Mouse (Mus musculus): ENCODE results near the gene Lyzl6. TPM values are rescaled to one million over a fixed set of nuclear protein-coding genes. Genes with fewer than 3 reads are reported as not detected.

Gene Lyzl6
- polyA plus RNA-seq, 1 experiment from 2014 or later, result not detected

DNA sequence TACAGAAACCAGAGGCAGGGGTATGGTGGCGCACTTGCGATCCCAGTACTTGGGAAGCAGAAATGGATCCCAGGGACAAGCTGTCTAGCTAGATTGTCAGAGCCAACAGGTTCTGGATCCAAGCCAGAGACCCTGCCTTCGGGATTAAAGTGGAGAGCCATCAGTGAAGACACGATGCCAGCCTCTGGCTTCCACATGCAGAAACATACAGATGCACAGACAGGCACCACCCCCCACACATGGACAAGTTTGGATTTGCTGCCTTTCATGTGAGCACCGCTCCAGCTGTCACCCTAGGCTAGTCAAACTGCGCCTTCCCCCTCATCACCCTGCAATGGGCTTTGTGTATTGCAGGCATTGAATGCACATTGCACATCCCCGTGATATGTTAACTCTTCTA lies 19.5 kb upstream of the Lyzl6 start:
- no peak for ATAC-seq
- H3K9me3 ChIP-seq (replicated peaks), result no peaks in the 10 kb centered on the region
- no peak overlapping the region for H3K27ac ChIP-seq
- H3K9ac ChIP-seq, result no peak overlapping the region
- H3K4me2 ChIP-seq, result no peak overlapping the region
- no peaks in the 10 kb centered on the region for H3K36me3 ChIP-seq
- H3K4me1 ChIP-seq, result no peaks in the 10 kb centered on the region
- no peak overlapping the region for H3K4me3 ChIP-seq
- 71% methylated on average over 7 of the region's 7 CpGs for WGBS (ENCODE audit: insufficient replicate concordance)
- peaks cover 34% of the 10 kb centered on the region for H3K27me3 ChIP-seq (replicated peaks)

DNA sequence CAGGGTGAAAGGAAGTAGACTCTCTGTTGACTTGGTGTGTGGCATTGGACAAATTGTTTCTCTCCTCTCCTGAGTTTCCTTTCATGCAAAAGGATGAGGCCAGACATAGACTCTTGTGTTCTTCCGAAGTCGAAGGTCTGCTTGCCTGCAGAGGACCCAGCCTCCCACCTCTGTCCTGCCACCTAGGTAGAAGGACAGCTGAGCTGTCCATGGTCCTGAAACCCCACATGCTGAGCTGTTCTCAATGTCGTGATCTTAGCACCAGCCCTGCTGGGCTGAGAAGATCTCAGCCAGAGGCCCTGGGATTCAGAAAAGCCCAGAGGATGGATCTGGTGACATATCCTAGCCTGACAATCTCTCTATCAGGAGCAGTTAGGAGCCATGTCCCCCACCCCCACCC lies 17.8 kb upstream of the Lyzl6 start:
- ATAC-seq, result no peak
- H3K27me3 ChIP-seq (replicated peaks), result peaks cover 44% of the 10 kb centered on the region
- no peaks in the 10 kb centered on the region for H3K4me1 ChIP-seq
- no peak overlapping the region for H3K9ac ChIP-seq
- no peak overlapping the region for H3K4me3 ChIP-seq
- no peak overlapping the region for H3K27ac ChIP-seq
- H3K4me2 ChIP-seq, result no peak overlapping the region
- no peaks in the 10 kb centered on the region for H3K9me3 ChIP-seq (replicated peaks)
- H3K36me3 ChIP-seq, result no peaks in the 10 kb centered on the region
- 8% methylated on average over 3 of the region's 3 CpGs for WGBS (ENCODE audit: insufficient replicate concordance)

- no peak overlapping the region for H3K27ac ChIP-seq
- no peak overlapping the region for H3K4me2 ChIP-seq
- no peaks in the 10 kb centered on the region for H3K36me3 ChIP-seq
- H3K27me3 ChIP-seq (replicated peaks), result peaks cover 75% of the 10 kb centered on the region
- H3K4me3 ChIP-seq, result no peak overlapping the region
- H3K4me1 ChIP-seq, result 0 out of 2 replicates have a peak, but pooled peaks cover 9% of the 10 kb centered on the region
- H3K9ac ChIP-seq, result no peak overlapping the region
- no peaks in the 10 kb centered on the region for H3K9me3 ChIP-seq (replicated peaks)
- WGBS (ENCODE audit: insufficient replicate concordance), result 65% methylated on average over 10 of the region's 10 CpGs
- ATAC-seq, result no peak
Observed at GRCm38 (mm10) chr11:103653359-103653965, 14.8 kb upstream of the Lyzl6 start.

GRCm38 (mm10) chr11:103651426-103651825 lies 12.7 kb upstream of the Lyzl6 start:
- no peaks in the 10 kb centered on the region for H3K9me3 ChIP-seq (replicated peaks)
- no peak overlapping the region for H3K4me3 ChIP-seq
- 0 out of 2 replicates have a peak, but pooled peaks cover 9% of the 10 kb centered on the region for H3K4me1 ChIP-seq
- no peak overlapping the region for H3K27ac ChIP-seq
- no peaks in the 10 kb centered on the region for H3K36me3 ChIP-seq
- H3K4me2 ChIP-seq, result no peak overlapping the region
- no peak overlapping the region for H3K9ac ChIP-seq
- H3K27me3 ChIP-seq (replicated peaks), result peaks cover 95% of the 10 kb centered on the region
- WGBS (ENCODE audit: insufficient replicate concordance), result 60% methylated on average over 6 of the region's 6 CpGs
- no peak for ATAC-seq

DNA sequence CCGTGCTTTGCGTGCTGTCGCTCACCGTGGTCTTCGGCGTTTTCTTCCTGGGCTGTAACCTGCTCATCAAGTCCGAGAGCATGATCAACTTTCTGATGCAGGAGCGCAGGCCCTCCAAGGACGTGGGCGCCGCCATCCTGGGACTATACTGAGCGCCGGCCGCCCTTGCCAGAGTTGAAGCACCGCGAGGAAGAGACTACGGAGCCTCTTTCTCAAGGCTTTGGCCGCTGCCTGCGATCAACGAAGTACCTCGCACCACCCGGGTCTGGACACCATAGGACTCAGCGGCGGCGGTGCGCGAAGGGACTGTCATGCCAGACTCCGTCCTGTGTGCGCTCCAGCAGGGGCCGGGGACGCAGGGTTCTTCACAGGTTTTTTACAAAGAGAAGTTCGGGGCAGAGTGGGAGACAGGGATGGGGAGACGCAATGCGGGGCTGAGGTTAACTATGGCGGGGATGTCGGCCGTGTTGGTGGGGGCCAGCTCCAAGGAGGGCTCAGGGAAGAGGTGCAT lies 11.3 kb upstream of the Lyzl6 start:
- H3K9ac ChIP-seq, result no peak overlapping the region
- no peak for ATAC-seq
- 0 out of 2 replicates have a peak, but pooled peaks cover 9% of the 10 kb centered on the region for H3K4me1 ChIP-seq
- no peaks in the 10 kb centered on the region for H3K9me3 ChIP-seq (replicated peaks)
- WGBS (ENCODE audit: insufficient replicate concordance), result 5% methylated on average over 37 of the region's 37 CpGs
- peak overlapping the region; percentile 54 for H3K4me2 ChIP-seq
- peaks cover 98% of the 10 kb centered on the region for H3K27me3 ChIP-seq (replicated peaks)
- H3K27ac ChIP-seq, result no peak overlapping the region
- no peaks in the 10 kb centered on the region for H3K36me3 ChIP-seq
- peak overlapping the region; percentile 26 for H3K4me3 ChIP-seq

DNA sequence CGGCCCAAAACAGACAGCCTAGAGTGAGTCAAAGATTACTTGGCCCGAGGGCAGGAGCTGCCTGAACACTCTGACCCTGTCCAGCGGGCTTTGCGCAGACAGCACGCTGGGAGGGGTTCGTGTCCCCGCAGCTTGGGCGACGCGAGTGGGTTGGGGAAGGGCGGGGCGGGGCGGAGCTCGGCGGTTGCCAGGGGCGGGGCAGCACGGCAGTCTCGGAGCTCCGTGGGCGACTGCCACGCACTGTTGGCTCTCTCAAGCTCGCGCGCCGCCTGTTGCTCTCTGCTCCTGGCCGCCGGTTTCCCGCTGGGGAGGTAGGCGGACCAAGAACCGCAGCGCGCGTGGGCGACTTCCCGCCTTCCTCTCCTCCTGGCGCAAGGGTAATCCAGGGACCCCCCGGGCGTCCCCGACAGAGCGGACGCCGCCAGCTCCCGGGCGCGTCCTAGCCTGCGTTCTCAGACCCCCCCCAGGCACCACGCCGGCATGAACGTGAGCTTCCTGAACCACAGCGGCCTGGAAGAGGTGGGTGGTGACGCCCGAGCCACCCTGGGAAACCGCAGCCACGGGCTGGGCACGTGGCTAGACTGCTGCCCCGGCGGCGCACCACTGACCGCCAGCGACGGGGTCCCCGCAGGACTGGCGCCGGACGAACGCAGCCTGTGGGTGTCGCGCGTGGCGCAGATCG lies 10.8 kb upstream of the Lyzl6 start, which contains the start of gene Rprml:
TSS of gene Rprml (plus strand) at position 270 of the 682 bp plus-strand sequence.
- no peaks in the 10 kb centered on the region for H3K36me3 ChIP-seq
- WGBS (ENCODE audit: insufficient replicate concordance), result 2% methylated on average over 64 of the region's 71 CpGs
- no peak within 1 kb of the TSS for H3K9ac ChIP-seq
- no peak within 1 kb of the TSS for H3K27ac ChIP-seq
- H3K9me3 ChIP-seq (replicated peaks), result no peaks in the 10 kb centered on the region
- peak within 1 kb of the TSS; percentile 54 for H3K4me2 ChIP-seq
- H3K4me3 ChIP-seq, result peak within 1 kb of the TSS; percentile 26
- no peak for ATAC-seq
- H3K27me3 ChIP-seq (replicated peaks), result peaks cover 92% of the 10 kb centered on the region
- 0 out of 2 replicates have a peak, but pooled peaks cover 9% of the 10 kb centered on the region for H3K4me1 ChIP-seq

- Histone ChIP-seq H3K9me3 (replicated peaks) (no peaks in the 10 kb centered on the region), H3K27me3 (replicated peaks) (peaks cover 88% of the 10 kb centered on the region), H3K4me1 (0 out of 2 replicates have a peak, but pooled peaks cover 9% of the 10 kb centered on the region), H3K4me2 (no peak overlapping the region), H3K27ac (no peak overlapping the region), H3K9ac (no peak overlapping the region), H3K36me3 (no peaks in the 10 kb centered on the region), H3K4me3 (no peak overlapping the region)
- 37% methylated on average over 7 of the region's 7 CpGs for WGBS (ENCODE audit: insufficient replicate concordance)
- no peak for ATAC-seq
Observed at GRCm38 (mm10) chr11:103648656-103649055, 10.0 kb upstream of the Lyzl6 start.

DNA sequence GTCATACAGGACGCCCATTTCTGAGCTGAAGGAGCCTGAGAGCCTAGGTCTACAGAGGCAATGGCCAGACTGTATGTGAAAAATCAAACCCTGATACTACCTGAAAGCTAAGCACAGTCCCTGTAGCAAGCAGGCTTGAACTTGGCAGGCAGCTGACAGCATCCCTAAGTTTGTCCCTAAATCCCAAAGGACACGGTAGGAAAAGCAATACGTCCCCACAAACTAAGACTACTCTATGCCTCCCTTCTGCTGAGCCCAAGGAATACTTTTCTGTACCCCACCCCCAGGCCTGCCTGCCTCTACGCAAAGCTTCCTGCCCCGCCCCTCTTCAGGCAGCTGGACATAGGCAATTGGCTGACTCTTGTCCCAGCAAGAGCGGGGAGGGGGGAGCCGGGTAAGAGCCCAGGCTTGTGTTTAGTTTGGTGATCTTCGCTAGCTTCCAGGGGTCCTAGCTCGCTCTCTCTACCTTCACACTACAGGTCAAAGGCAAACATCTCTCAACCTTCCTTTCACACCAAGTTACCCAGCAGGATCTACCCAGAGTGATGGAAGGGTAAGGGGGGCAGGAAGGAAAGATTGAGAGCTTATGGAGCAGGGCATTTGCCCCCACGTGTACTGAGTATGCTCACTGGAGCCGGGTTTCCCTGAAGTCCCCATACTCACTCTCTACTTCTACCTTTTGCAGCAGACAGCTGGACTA lies 9.4 kb upstream of the Lyzl6 start:
- 10% methylated on average over 11 of the region's 11 CpGs for WGBS (ENCODE audit: insufficient replicate concordance)
- H3K27me3 ChIP-seq (replicated peaks), result peaks cover 88% of the 10 kb centered on the region
- ATAC-seq, result no peak

DNA sequence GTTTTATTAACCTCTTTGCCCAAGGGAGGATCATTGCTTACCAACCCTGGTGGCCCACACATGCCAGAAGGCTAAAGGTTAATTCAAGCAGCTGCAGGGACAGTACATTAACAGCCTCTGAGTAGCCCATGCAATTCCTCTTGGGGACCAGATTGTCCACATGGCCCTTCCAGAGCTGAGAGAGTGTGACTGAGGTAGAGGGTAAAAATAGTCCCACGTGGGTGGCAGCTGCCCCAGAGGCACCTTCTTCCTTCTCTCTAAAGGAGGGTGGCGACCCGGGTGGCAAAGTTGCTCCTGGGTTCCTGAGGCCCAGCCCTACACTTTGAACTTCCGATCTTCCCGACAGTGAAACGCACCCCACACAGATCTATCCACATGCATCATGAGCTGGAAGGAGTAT lies 7.6 kb upstream of the Lyzl6 start:
- H3K4me2 ChIP-seq, result no peak overlapping the region
- no peak overlapping the region for H3K4me3 ChIP-seq
- H3K9ac ChIP-seq, result no peak overlapping the region
- H3K9me3 ChIP-seq (replicated peaks), result no peaks in the 10 kb centered on the region
- H3K4me1 ChIP-seq, result 0 out of 2 replicates have a peak, but pooled peaks cover 9% of the 10 kb centered on the region
- H3K36me3 ChIP-seq, result no peaks in the 10 kb centered on the region
- WGBS (ENCODE audit: insufficient replicate concordance), result 72% methylated on average over 6 of the region's 6 CpGs
- H3K27me3 ChIP-seq (replicated peaks), result peaks cover 78% of the 10 kb centered on the region
- H3K27ac ChIP-seq, result no peak overlapping the region
- no peak for ATAC-seq

More for the DNA sequence above, 9.4 kb upstream of the Lyzl6 start:
- H3K4me3 ChIP-seq, result no peak overlapping the region
- no peak overlapping the region for H3K4me2 ChIP-seq
- 0 out of 2 replicates have a peak, but pooled peaks cover 9% of the 10 kb centered on the region for H3K4me1 ChIP-seq
- no peaks in the 10 kb centered on the region for H3K36me3 ChIP-seq
- H3K9ac ChIP-seq, result no peak overlapping the region
- no peaks in the 10 kb centered on the region for H3K9me3 ChIP-seq (replicated peaks)
- H3K27ac ChIP-seq, result no peak overlapping the region

DNA sequence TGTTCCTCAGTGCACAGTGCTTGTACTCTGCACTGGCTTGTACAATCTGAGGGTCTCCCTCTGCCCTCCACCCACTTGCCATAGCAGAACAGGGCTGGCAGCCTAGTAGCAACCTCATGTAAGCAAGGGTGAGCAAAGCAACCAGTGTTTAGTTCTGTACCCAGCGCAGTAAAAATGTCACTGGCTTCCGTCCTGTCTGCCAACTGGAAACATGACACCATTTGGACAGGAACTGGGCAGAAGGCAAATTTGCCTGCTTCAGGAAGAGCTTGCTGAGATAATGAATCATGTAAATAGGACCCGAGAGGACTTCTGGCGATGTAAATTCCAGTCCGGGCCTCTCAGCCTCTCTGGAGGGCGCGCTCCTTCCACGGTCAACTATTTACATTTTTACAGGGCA lies 7.0 kb upstream of the Lyzl6 start:
- 65% methylated on average over 8 of the region's 8 CpGs for WGBS (ENCODE audit: insufficient replicate concordance)
- ATAC-seq, result no peak
- Histone ChIP-seq H3K9me3 (replicated peaks) (no peaks in the 10 kb centered on the region), H3K9ac (no peak overlapping the region), H3K4me3 (no peak overlapping the region), H3K4me1 (0 out of 2 replicates have a peak, but pooled peaks cover 9% of the 10 kb centered on the region), H3K4me2 (no peak overlapping the region), H3K36me3 (no peaks in the 10 kb centered on the region), H3K27ac (no peak overlapping the region), H3K27me3 (replicated peaks) (peaks cover 74% of the 10 kb centered on the region)

DNA sequence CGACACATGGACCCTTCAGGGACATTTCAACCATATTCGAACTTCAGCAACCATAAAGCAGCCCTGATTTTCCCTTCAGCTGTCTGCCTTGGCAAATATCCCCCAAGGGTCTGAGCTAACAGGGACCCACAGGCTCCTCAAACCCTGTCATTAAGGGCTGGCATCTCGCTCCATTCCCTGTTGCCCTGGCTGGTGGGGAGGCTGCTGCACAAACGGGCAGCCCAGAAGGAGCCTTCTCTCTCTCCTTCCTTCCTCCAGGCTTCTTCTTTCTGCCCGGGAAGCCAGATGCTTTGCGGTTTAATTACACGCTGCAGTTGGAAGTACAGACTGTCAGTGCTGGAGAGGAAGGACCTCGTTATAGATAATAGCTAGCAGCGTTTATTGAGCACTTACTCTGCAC lies 4.5 kb upstream of the Lyzl6 start:
- Histone ChIP-seq H3K4me2 (no peak overlapping the region), H3K36me3 (no peaks in the 10 kb centered on the region), H3K4me3 (no peak overlapping the region), H3K27me3 (replicated peaks) (peaks cover 71% of the 10 kb centered on the region), H3K27ac (no peak overlapping the region), H3K9ac (no peak overlapping the region), H3K4me1 (no peaks in the 10 kb centered on the region), H3K9me3 (replicated peaks) (no peaks in the 10 kb centered on the region)
- 66% methylated on average over 9 of the region's 9 CpGs for WGBS (ENCODE audit: insufficient replicate concordance)
- ATAC-seq, result no peak
